Mouse (Mus musculus) E14TG2a.4 (cell line): ENCODE data around the gene Cse1l.

Experiments
- CTCF ChIP-seq: conservative IDR thresholded peaks from 2 replicates; pipeline ENCODE4 v1.5.1; 2014; ENCODE audit warnings: low read length
- NANOG ChIP-seq: IDR thresholded peaks from 2 replicates; pipeline ENCODE4 v1.6.1; 2014; ENCODE audit warnings: borderline replicate concordance, low read length, mixed read lengths
- POU5F1 ChIP-seq: IDR thresholded peaks from 2 replicates; pipeline ENCODE4 v1.6.1; 2014; ENCODE audit warnings: low read length, borderline replicate concordance

DNA sequence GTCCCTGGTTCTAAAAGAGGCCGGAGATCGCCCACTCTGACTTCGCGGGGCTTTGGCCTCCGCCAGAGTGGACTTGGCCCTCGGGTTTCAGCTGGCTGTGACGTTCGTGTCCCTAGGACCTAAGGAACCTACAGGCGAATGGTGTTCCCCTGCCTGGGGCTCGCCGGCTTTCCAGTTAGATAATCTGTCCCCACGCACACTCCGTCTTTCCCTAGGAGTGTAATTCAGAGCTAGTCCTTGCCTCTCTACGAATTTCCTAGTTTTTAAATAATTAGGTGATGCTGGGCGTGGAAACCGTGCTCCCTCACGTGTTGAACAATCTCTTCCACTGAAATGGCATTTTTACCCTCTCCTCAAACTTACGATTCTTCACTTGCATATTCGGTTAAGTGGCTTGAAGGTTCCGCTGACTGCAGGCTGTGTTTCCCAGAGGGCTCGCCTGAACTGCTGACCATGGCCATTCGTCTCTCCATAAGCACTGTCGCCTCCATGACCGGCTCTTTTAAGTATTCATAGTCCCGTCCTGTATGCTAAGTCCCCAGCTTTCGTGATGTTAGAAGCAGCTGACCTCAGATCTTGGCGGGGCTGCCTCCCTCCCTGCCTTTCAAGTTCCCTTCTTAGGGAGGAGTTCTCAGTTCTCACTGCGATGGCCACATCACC, 813 bp downstream of the Cse1l start:
- TF ChIP-seq CTCF (no peak), NANOG (no peak), POU5F1 (no peak)
